Mouse (Mus musculus): ENCODE measurements around the gene Pde2a.
A peak's percentile ranks its signal among the peaks of the same experiment; 100 is the strongest.
"Not testable (repeated sequence)": the region's sequence is repeated elsewhere in the genome, so short reads cannot be mapped to it uniquely, and the experiment has no call there.

The Pde2a gene

GRCm38 (mm10) chr7:101534428-101534827, 112.9 kb downstream of the Pde2a start:
- DNase-seq, result no peak

GRCm38 (mm10) chr7:101535102-101535501, 113.6 kb downstream of the Pde2a start:
- no peak for DNase-seq

GRCm38 (mm10) chr7:101535517-101535916, 114.0 kb downstream of the Pde2a start:
- DNase-seq, result no peak

GRCm38 (mm10) chr7:101537541-101537940, 116.0 kb downstream of the Pde2a start:
- DNase-seq, result no peak

- peak; percentile 43 for DNase-seq
These were observed 116.8 kb downstream of the Pde2a start for GRCm38 (mm10) chr7:101538141-101538933.

- no peak for DNase-seq
These were observed 118.3 kb downstream of the Pde2a start for GRCm38 (mm10) chr7:101539774-101540173.

- no peak for DNase-seq
These were observed 119.2 kb downstream of the Pde2a start for GRCm38 (mm10) chr7:101540684-101541083.

- DNase-seq, result peak; percentile 84
These were observed 119.6 kb downstream of the Pde2a start for GRCm38 (mm10) chr7:101541132-101541531.

GRCm38 (mm10) chr7:101541734-101542133, 120.2 kb downstream of the Pde2a start:
- no peak for DNase-seq

GRCm38 (mm10) chr7:101547651-101548050, 126.2 kb downstream of the Pde2a start:
- no peak for DNase-seq

GRCm38 (mm10) chr7:101549266-101549665, 127.8 kb downstream of the Pde2a start:
- no peak for DNase-seq

GRCm38 (mm10) chr7:101550686-101551485, 129.4 kb downstream of the Pde2a start:
- no peak for DNase-seq

- no peak for DNase-seq
These were observed 130.0 kb downstream of the Pde2a start for GRCm38 (mm10) chr7:101551530-101551929.

GRCm38 (mm10) chr7:101555473-101555872, 134.0 kb downstream of the Pde2a start:
- not testable (repeated sequence) for DNase-seq

GRCm38 (mm10) chr7:101557391-101557790, 135.9 kb downstream of the Pde2a start:
- DNase-seq, result no peak

- DNase-seq, result not testable (repeated sequence)
These were observed 137.9 kb downstream of the Pde2a start for GRCm38 (mm10) chr7:101559393-101559792.

Data from right cerebral cortex, postnatal 4 days (tissue).